Mouse (Mus musculus): ENCODE results near the gene Fpr3. TPM values are rescaled to one million over a fixed set of nuclear protein-coding genes. Genes with fewer than 3 reads are reported as not detected.

The Fpr3 gene
- total and polyA plus RNA-seq, 3 experiments: not detected

- TF ChIP-seq SMC3 (IDR thresholded peaks at IDR 0.05; ENCODE audit: low read depth, low read length): peak; percentile 61
- TF ChIP-seq EP300 (IDR thresholded peaks at IDR 0.05; ENCODE audit: low read depth in 1 of 2, low read length in 2 of 2): peak in 1 of 2 experiments; percentile 10; a peak in 1 of 4 replicates
- no peak for TF ChIP-seq JUND (IDR thresholded peaks at IDR 0.05; ENCODE audit: low read depth, low read length)
- peak in 1 of 3 experiments; percentile 64; a peak in 2 of 6 replicates for TF ChIP-seq CTCF (IDR thresholded peaks at IDR 0.05 in 2 of 3, conservative IDR thresholded peaks at IDR 0.05 in 1 of 3; ENCODE audit: control insufficient read depth in 1 of 3, insufficient read depth in 1 of 3, low read depth in 2 of 3, low read length in 3 of 3, poor library complexity in 1 of 3, severe bottlenecking in 1 of 3)
- TF ChIP-seq MYC (IDR thresholded peaks at IDR 0.05; ENCODE audit: low read depth, low read length): 0 out of 2 replicates have a peak, but pooled peaks have one; percentile 34
- TF ChIP-seq ZC3H11A (IDR thresholded peaks at IDR 0.05; ENCODE audit: low read depth, low read length): no peak
- no peak for TF ChIP-seq BHLHE40 (IDR thresholded peaks at IDR 0.05; ENCODE audit: borderline replicate concordance, low read depth, low read length)
- 0 out of 2 replicates have a peak, but pooled peaks have one; percentile 39 for TF ChIP-seq MAX (IDR thresholded peaks at IDR 0.05; ENCODE audit: low read length)
- TF ChIP-seq RAD21 (IDR thresholded peaks at IDR 0.05; ENCODE audit: low read depth, low read length): peak; percentile 49
- no peak for TF ChIP-seq CHD1 (IDR thresholded peaks at IDR 0.05; ENCODE audit: low read depth, low read length)
- H3K9ac ChIP-seq (ENCODE audit: control insufficient read depth, low read depth, low read length, poor library complexity, severe bottlenecking): no peak overlapping the region
- DNase-seq (ENCODE audit: low read depth, low spot score): peak; percentile 62
- no peak overlapping the region for H3K27ac ChIP-seq (ENCODE audit: control insufficient read depth, low read depth, low read length)
- no peaks in the 10 kb centered on the region for H3K4me1 ChIP-seq (ENCODE audit: control insufficient read depth in 1 of 2, insufficient read depth in 2 of 2, low read length in 2 of 2)
- H3K36me3 ChIP-seq (ENCODE audit: control insufficient read depth in 1 of 2, insufficient read depth in 2 of 2, low read length in 2 of 2): no peaks in the 10 kb centered on the region
- no peaks in the 10 kb centered on the region for H3K79me2 ChIP-seq (ENCODE audit: control insufficient read depth, insufficient read depth, low read length, poor library complexity)
- H3K9me3 ChIP-seq (replicated peaks; ENCODE audit: insufficient read depth, low read length): no peaks in the 10 kb centered on the region
- H3K27me3 ChIP-seq (ENCODE audit: control insufficient read depth in 1 of 2, insufficient read depth in 2 of 2, low read length in 2 of 2): no peaks in the 10 kb centered on the region
- H3K4me3 ChIP-seq (ENCODE audit: control insufficient read depth in 1 of 2, insufficient read depth in 1 of 2, low read depth in 2 of 2, low read length in 2 of 2): no peak overlapping the region
Observed at GRCm38 (mm10) chr17:17860110-17860509, 27.5 kb upstream of the Fpr3 start.

- TF ChIP-seq CHD1 (IDR thresholded peaks at IDR 0.05; ENCODE audit: low read depth, low read length) (no peak), SMC3 (IDR thresholded peaks at IDR 0.05; ENCODE audit: low read depth, low read length) (no peak)
- no peak overlapping the region for H3K9ac ChIP-seq (ENCODE audit: control insufficient read depth, low read depth, low read length, poor library complexity, severe bottlenecking)
- no peak overlapping the region for H3K27ac ChIP-seq (ENCODE audit: control insufficient read depth, low read depth, low read length)
- H3K36me3 ChIP-seq (ENCODE audit: control insufficient read depth in 1 of 2, insufficient read depth in 2 of 2, low read length in 2 of 2): no peaks in the 10 kb centered on the region
- H3K4me1 ChIP-seq (ENCODE audit: control insufficient read depth in 1 of 2, insufficient read depth in 2 of 2, low read length in 2 of 2): no peaks in the 10 kb centered on the region
- no peaks in the 10 kb centered on the region for H3K79me2 ChIP-seq (ENCODE audit: control insufficient read depth, insufficient read depth, low read length, poor library complexity)
- H3K9me3 ChIP-seq (replicated peaks; ENCODE audit: insufficient read depth, low read length): no peaks in the 10 kb centered on the region
- no peaks in the 10 kb centered on the region for H3K27me3 ChIP-seq (ENCODE audit: control insufficient read depth in 1 of 2, insufficient read depth in 2 of 2, low read length in 2 of 2)
- DNase-seq (ENCODE audit: low read depth, low spot score): no peak
- no peak overlapping the region for H3K4me3 ChIP-seq (ENCODE audit: control insufficient read depth in 1 of 2, insufficient read depth in 1 of 2, low read depth in 2 of 2, low read length in 2 of 2)
Observed at GRCm38 (mm10) chr17:17862360-17862759, 25.3 kb upstream of the Fpr3 start.

GRCm38 (mm10) chr17:17865168-17865567 is 22.5 kb upstream of the Fpr3 start:
- no peak overlapping the region for H3K9ac ChIP-seq (ENCODE audit: control insufficient read depth, low read depth, low read length, poor library complexity, severe bottlenecking)
- no peaks in the 10 kb centered on the region for H3K4me1 ChIP-seq (ENCODE audit: control insufficient read depth in 1 of 2, insufficient read depth in 2 of 2, low read length in 2 of 2)
- H3K9me3 ChIP-seq (replicated peaks; ENCODE audit: insufficient read depth, low read length): no peaks in the 10 kb centered on the region
- no peak overlapping the region for H3K4me3 ChIP-seq (ENCODE audit: control insufficient read depth in 1 of 2, insufficient read depth in 1 of 2, low read depth in 2 of 2, low read length in 2 of 2)
- H3K79me2 ChIP-seq (ENCODE audit: control insufficient read depth, insufficient read depth, low read length, poor library complexity): no peaks in the 10 kb centered on the region
- H3K27me3 ChIP-seq (ENCODE audit: control insufficient read depth in 1 of 2, insufficient read depth in 2 of 2, low read length in 2 of 2): no peaks in the 10 kb centered on the region
- TF ChIP-seq BHLHE40 (IDR thresholded peaks at IDR 0.05; ENCODE audit: borderline replicate concordance, low read depth, low read length): no peak
- no peak for TF ChIP-seq ETS1 (IDR thresholded peaks at IDR 0.05; ENCODE audit: low read depth, low read length)
- no peak for TF ChIP-seq MYB (IDR thresholded peaks at IDR 0.05; ENCODE audit: low read depth, low read length)
- no peak for TF ChIP-seq RCOR1 (IDR thresholded peaks at IDR 0.05; ENCODE audit: low read depth, low read length)
- TF ChIP-seq KAT2A (conservative IDR thresholded peaks at IDR 0.05; ENCODE audit: low read depth, low read length): no peak
- TF ChIP-seq POLR2AphosphoS5 (IDR thresholded peaks at IDR 0.05; ENCODE audit: borderline replicate concordance, low read depth, low read length): no peak
- TF ChIP-seq MAX (IDR thresholded peaks at IDR 0.05; ENCODE audit: low read length): no peak
- TF ChIP-seq NELFE (IDR thresholded peaks at IDR 0.05; ENCODE audit: low read depth, low read length): no peak
- no peak for TF ChIP-seq TCF12 (IDR thresholded peaks at IDR 0.05; ENCODE audit: low read depth, low read length)
- TF ChIP-seq ELF1 (IDR thresholded peaks at IDR 0.05; ENCODE audit: low read depth, low read length): no peak
- no peak for TF ChIP-seq MAZ (IDR thresholded peaks at IDR 0.05; ENCODE audit: low read depth, low read length)
- TF ChIP-seq SIN3A (IDR thresholded peaks at IDR 0.05; ENCODE audit: low read length): no peak
- TF ChIP-seq MYC (IDR thresholded peaks at IDR 0.05; ENCODE audit: low read depth, low read length): no peak
- no peak for TF ChIP-seq MXI1 (IDR thresholded peaks at IDR 0.05; ENCODE audit: low read depth, low read length)
- TF ChIP-seq USF2 (IDR thresholded peaks at IDR 0.05; ENCODE audit: borderline replicate concordance in 1 of 2, insufficient read depth in 1 of 2, low read depth in 1 of 2, low read length in 2 of 2): no peak
- TF ChIP-seq TAL1 (IDR thresholded peaks at IDR 0.05; ENCODE audit: low read length): no peak
- no peaks in the 10 kb centered on the region for H3K36me3 ChIP-seq (ENCODE audit: control insufficient read depth in 1 of 2, insufficient read depth in 2 of 2, low read length in 2 of 2)
- H3K27ac ChIP-seq (ENCODE audit: control insufficient read depth, low read depth, low read length): no peak overlapping the region
- DNase-seq (ENCODE audit: low read depth, low spot score): no peak

Measured in MEL (cell line).